Mouse (Mus musculus) cortical plate, adult 2 months (tissue): ENCODE data around the gene Gal3st2b.

Experiments used
- CTCF ChIP-seq: fragments of 200-500 bp; IDR thresholded peaks from 2 replicates; pipeline ENCODE4 v1.5.1; 2011; ENCODE audit warnings: mild to moderate bottlenecking, control low read depth, low read length; ENCODE audit not compliant: insufficient read depth; ENCODE audit errors: extremely low read depth
- POLR2A ChIP-seq: fragments of 200-500 bp; IDR thresholded peaks from 2 replicates; pipeline ENCODE4 v1.6.1; 2011; ENCODE audit warnings: mild to moderate bottlenecking, low read length, control low read depth; ENCODE audit not compliant: insufficient read depth; ENCODE audit errors: extremely low read depth

- TF ChIP-seq CTCF = no peak
- TF ChIP-seq POLR2A = no peak
Measured at GRCm38 (mm10) chr1:93986167-93986566, 68.1 kb downstream of the Gal3st2b start.
